9 mouse cellular contexts compared by ENCODE assay signal in the genomic region with DNA sequence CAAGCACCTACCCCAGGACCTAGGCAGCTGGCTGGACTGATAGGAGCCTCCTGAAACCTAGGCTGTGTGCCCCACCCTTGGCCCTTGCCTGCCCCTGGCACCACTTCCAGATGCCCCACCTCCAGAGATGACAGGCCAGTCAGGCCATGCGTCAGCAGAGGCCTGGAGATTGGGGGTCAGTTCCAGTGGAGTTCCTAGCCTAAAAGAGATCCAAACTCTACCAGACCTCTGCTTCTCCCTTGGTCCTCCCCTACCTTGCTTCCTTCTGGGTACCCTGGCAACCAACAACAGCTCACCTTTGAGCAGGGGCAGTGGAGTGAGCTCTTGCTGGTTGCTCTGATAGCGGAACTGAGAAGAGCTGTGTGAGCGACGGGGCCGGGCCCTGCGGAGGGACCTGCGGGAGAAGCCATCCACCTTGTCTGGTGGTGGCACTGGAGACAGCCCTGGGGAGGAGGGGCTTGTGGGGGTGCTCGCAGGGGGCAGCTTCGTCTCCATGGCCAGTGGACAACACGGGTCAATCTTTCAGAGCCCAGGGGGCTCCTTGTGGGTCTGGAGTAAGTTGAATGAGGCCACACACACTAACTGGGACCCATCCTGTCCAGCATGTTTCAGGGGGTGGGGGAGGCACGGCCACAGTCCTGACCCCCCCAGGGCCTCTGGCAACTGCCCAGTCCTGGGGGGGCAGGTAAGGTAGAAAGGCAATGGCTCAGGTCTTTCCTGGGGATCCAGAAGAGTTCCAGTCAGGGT. TPM values are rescaled to one million over a fixed set of nuclear protein-coding genes. Genes with fewer than 3 reads are reported as not detected.
DNase-seq lines count a peak whose midpoint lies in the region; ATAC-seq and TF ChIP-seq lines count a peak whose summit lies in the region.
"Had no signal": no experiment of that assay in that cellular context is flagged by ENCODE, and none has a peak within 500 bp of the region (broad histone marks: within the 10 kb centered on the region; RNA-seq: fewer than 3 reads in every experiment).

No protein-coding gene starts in this region.

- TF ChIP-seq POLR2A in embryonic fibroblast, embryonic 13.5 days (IDR thresholded peaks at IDR 0.05; ENCODE audit: low read depth, low read length), result no peak

- H3K36me3 ChIP-seq in megakaryocyte, embryonic 14.5 days (replicated peaks; ENCODE audit: low read length), result peaks cover 49% of the 10 kb centered on the region
- H3K36me3 ChIP-seq in hindbrain, postnatal 0 days (ENCODE audit: insufficient read depth, low read length), result peaks cover 31% of the 10 kb centered on the region

- TF ChIP-seq CTCF in embryonic fibroblast, embryonic 13.5 days (IDR thresholded peaks at IDR 0.05; ENCODE audit: borderline replicate concordance, insufficient read depth, low read length), result no peak
- TF ChIP-seq CTCF in hindbrain, postnatal 0 days (IDR thresholded peaks at IDR 0.05; ENCODE audit: low read depth), result no peak

- H3K27ac ChIP-seq in embryonic fibroblast, embryonic 13.5 days (ENCODE audit: insufficient read depth, low read length), result no peak overlapping the region
- no peak overlapping the region for H3K27ac ChIP-seq in hindbrain, postnatal 0 days

- peaks cover 42% of the 10 kb centered on the region for H3K4me1 ChIP-seq in megakaryocyte, embryonic 14.5 days
- H3K4me1 ChIP-seq in embryonic fibroblast, embryonic 13.5 days (ENCODE audit: control insufficient read depth, insufficient read depth, low read length), result no peaks in the 10 kb centered on the region
- peaks cover 14% of the 10 kb centered on the region for H3K4me1 ChIP-seq in hindbrain, postnatal 0 days (ENCODE audit: insufficient read depth, low read length)

- peak overlapping the region; percentile 89 for H3K4me2 ChIP-seq in hindbrain, postnatal 0 days (ENCODE audit: low read depth, low read length)

- ATAC-seq in megakaryocyte, adult 5-6 weeks (ENCODE audit: poor library complexity, severe bottlenecking), result no peak
- ATAC-seq in hindbrain, postnatal 0 days, result no peak
- peak; percentile 51 for ATAC-seq in megakaryocyte progenitor cell, adult 5-6 weeks (replicated peaks; ENCODE audit: poor library complexity)

- peak overlapping the region; percentile 56 for H3K4me3 ChIP-seq in megakaryocyte, embryonic 14.5 days (replicated peaks)
- H3K4me3 ChIP-seq in embryonic fibroblast, embryonic 13.5 days (ENCODE audit: insufficient read depth, low read length), result peak overlapping the region; percentile 95
- peak overlapping the region; percentile 61 for H3K4me3 ChIP-seq in hindbrain, postnatal 0 days (ENCODE audit: low read length)

- no peak for DNase-seq in hindbrain, postnatal 0 days (ENCODE audit: low spot score)
- no peak for DNase-seq in ovary, postnatal 10 days (ENCODE audit: low spot score)
- DNase-seq in urinary bladder, postnatal 4 days (ENCODE audit: low spot score in 2 of 2), result no peak
- no peak for DNase-seq in urinary bladder, adult 2 months (ENCODE audit: low spot score)

- peak overlapping the region; percentile 89 for H3K9ac ChIP-seq in hindbrain, postnatal 0 days (replicated peaks; ENCODE audit: low read length)

- 67% methylated on average over 11 of the region's 11 CpGs for WGBS in hindbrain, postnatal 0 days

- H3K9me3 ChIP-seq in megakaryocyte, embryonic 14.5 days, result no peaks in the 10 kb centered on the region
- H3K9me3 ChIP-seq in hindbrain, postnatal 0 days (ENCODE audit: low read length), result no peaks in the 10 kb centered on the region

- peaks cover 3% of the 10 kb centered on the region for H3K27me3 ChIP-seq in megakaryocyte, embryonic 14.5 days (replicated peaks)
- H3K27me3 ChIP-seq in hindbrain, postnatal 0 days (ENCODE audit: insufficient read depth, low read length), result no peaks in the 10 kb centered on the region

RNA-seq across cellular contexts. Expression of a gene that starts 1.2 kb away (rescaled TPM):
- polyA plus RNA-seq in megakaryocyte, embryonic 14.5 days (2012; ENCODE audit: insufficient read depth, low replicate concordance), result 26.0 and 29.6 TPM in 2 replicates
- total RNA-seq in megakaryocyte, adult 5-6 weeks (2015), result 5.1 and 5.7 TPM in 2 replicates
- 3.5 and 6.7 TPM in 2 replicates for total RNA-seq in megakaryocyte, adult 5-6 weeks (2017)
- 26.0 and 33.0 TPM in 2 replicates for polyA plus RNA-seq in embryonic fibroblast, embryonic 13.5 days (2011; ENCODE audit: insufficient read length, low read depth, missing spikeins)
- 272 and 321 TPM in 2 replicates for total RNA-seq in hindbrain, postnatal 0 days (2014; rRNA removed)
- 149 and 160 TPM in 2 replicates for polyA plus RNA-seq in hindbrain, postnatal 0 days (2015; fragmentation: Nextera tagmentation; extraction: Ambion mirVana)
- 2.8 TPM in 2 replicates for total RNA-seq in megakaryocyte progenitor cell, adult 5-6 weeks (2015)
- 2.3 and 3.1 TPM in 2 replicates for total RNA-seq in megakaryocyte progenitor cell, adult 5-6 weeks (2017)
- polyA plus RNA-seq in urinary bladder, adult 2 months (2012; rRNA removed), result 31.0 and 38.3 TPM in 2 replicates

RNA-seq across cellular contexts. Expression of a gene that starts 7.0 kb away (rescaled TPM):
- polyA plus RNA-seq in megakaryocyte, embryonic 14.5 days (2012; ENCODE audit: insufficient read depth, low replicate concordance), result 34.7 and 62.6 TPM in 2 replicates
- 9.8 and 10.1 TPM in 2 replicates for total RNA-seq in megakaryocyte, adult 5-6 weeks (2015)
- 8.5 and 10.3 TPM in 2 replicates for total RNA-seq in megakaryocyte, adult 5-6 weeks (2017)
- polyA plus RNA-seq in embryonic fibroblast, embryonic 13.5 days (2011; ENCODE audit: insufficient read length, low read depth, missing spikeins), result 13.0 and 14.3 TPM in 2 replicates
- total RNA-seq in hindbrain, postnatal 0 days (2014; rRNA removed), result 38.7 and 43.4 TPM in 2 replicates
- polyA plus RNA-seq in hindbrain, postnatal 0 days (2015; fragmentation: Nextera tagmentation; extraction: Ambion mirVana), result 7.6 and 8.9 TPM in 2 replicates
- total RNA-seq in megakaryocyte progenitor cell, adult 5-6 weeks (2015), result 9.2 and 9.4 TPM in 2 replicates
- total RNA-seq in megakaryocyte progenitor cell, adult 5-6 weeks (2017), result 6.4 and 8.1 TPM in 2 replicates
- polyA plus RNA-seq in urinary bladder, adult 2 months (2012; rRNA removed), result 11.4 and 15.7 TPM in 2 replicates

RNA-seq across cellular contexts. Expression of a gene that starts 8.3 kb away (rescaled TPM):
- polyA plus RNA-seq in megakaryocyte, embryonic 14.5 days (2012; ENCODE audit: insufficient read depth, low replicate concordance), result not detected in 2 replicates
- total RNA-seq in megakaryocyte, adult 5-6 weeks (2015), result not detected in 2 replicates
- total RNA-seq in megakaryocyte, adult 5-6 weeks (2017), result not detected in 2 replicates
- polyA plus RNA-seq in embryonic fibroblast, embryonic 13.5 days (2011; ENCODE audit: insufficient read length, low read depth, missing spikeins), result not detected in 2 replicates
- total RNA-seq in hindbrain, postnatal 0 days (2014; rRNA removed), result not detected in 2 replicates
- 0.39 and 0.60 TPM in 2 replicates for polyA plus RNA-seq in hindbrain, postnatal 0 days (2015; fragmentation: Nextera tagmentation; extraction: Ambion mirVana)
- total RNA-seq in megakaryocyte progenitor cell, adult 5-6 weeks (2015), result not detected in 2 replicates
- total RNA-seq in megakaryocyte progenitor cell, adult 5-6 weeks (2017), result not detected in 2 replicates
- 0.31 and 0.83 TPM in 2 replicates for polyA plus RNA-seq in urinary bladder, adult 2 months (2012; rRNA removed)
- total RNA-seq: neutrophil, adult 5-6 weeks had no signal

RNA-seq across cellular contexts. Expression of a gene that starts 42.0 kb away (rescaled TPM):
- polyA plus RNA-seq in megakaryocyte, embryonic 14.5 days (2012; ENCODE audit: insufficient read depth, low replicate concordance), result 474 and 728 TPM in 2 replicates
- total RNA-seq in megakaryocyte, adult 5-6 weeks (2015), result 19.3 and 27.1 TPM in 2 replicates
- total RNA-seq in megakaryocyte, adult 5-6 weeks (2017), result 24.0 and 34.8 TPM in 2 replicates
- polyA plus RNA-seq in embryonic fibroblast, embryonic 13.5 days (2011; ENCODE audit: insufficient read length, low read depth, missing spikeins), result 72.9 and 96.4 TPM in 2 replicates
- total RNA-seq in hindbrain, postnatal 0 days (2014; rRNA removed), result 127 and 135 TPM in 2 replicates
- 76.5 and 77.5 TPM in 2 replicates for polyA plus RNA-seq in hindbrain, postnatal 0 days (2015; fragmentation: Nextera tagmentation; extraction: Ambion mirVana)
- total RNA-seq in megakaryocyte progenitor cell, adult 5-6 weeks (2015), result 11.8 and 14.4 TPM in 2 replicates
- total RNA-seq in megakaryocyte progenitor cell, adult 5-6 weeks (2017), result 39.4 and 40.9 TPM in 2 replicates
- polyA plus RNA-seq in urinary bladder, adult 2 months (2012; rRNA removed), result 73.6 and 86.5 TPM in 2 replicates

RNA-seq across cellular contexts. Expression of a gene that starts 50.3 kb away (rescaled TPM):
- not detected in 2 replicates for polyA plus RNA-seq in megakaryocyte, embryonic 14.5 days (2012; ENCODE audit: insufficient read depth, low replicate concordance)
- total RNA-seq in megakaryocyte, adult 5-6 weeks (2015), result 0.58 TPM in 1 of 2 replicates, not detected in the other
- not detected in 2 replicates for total RNA-seq in megakaryocyte, adult 5-6 weeks (2017)
- not detected in 2 replicates for polyA plus RNA-seq in embryonic fibroblast, embryonic 13.5 days (2011; ENCODE audit: insufficient read length, low read depth, missing spikeins)
- total RNA-seq in hindbrain, postnatal 0 days (2014; rRNA removed), result not detected in 2 replicates
- polyA plus RNA-seq in hindbrain, postnatal 0 days (2015; fragmentation: Nextera tagmentation; extraction: Ambion mirVana), result 0.24 TPM in 1 of 2 replicates, not detected in the other
- not detected in 2 replicates for total RNA-seq in megakaryocyte progenitor cell, adult 5-6 weeks (2015)
- not detected in 2 replicates for total RNA-seq in megakaryocyte progenitor cell, adult 5-6 weeks (2017)
- 0.52 and 0.60 TPM in 2 replicates for polyA plus RNA-seq in urinary bladder, adult 2 months (2012; rRNA removed)
- total RNA-seq: neutrophil, adult 5-6 weeks had no signal
